Mouse (Mus musculus): Measurements from ENCODE around the gene Ttc7.

GRCm38 (mm10) chr17:87309073-87309788 is 26.5 kb downstream of the Ttc7 start:
- TF ChIP-seq CTCF (IDR thresholded peaks at IDR 0.05; ENCODE audit: borderline replicate concordance, extremely low read depth, insufficient read depth, insufficient read length) = no peak
- no peak for TF ChIP-seq POLR2A (IDR thresholded peaks at IDR 0.05; ENCODE audit: borderline replicate concordance, extremely low read depth, insufficient read depth, insufficient read length, poor library complexity, severe bottlenecking)

All from brain, embryonic 14.5 days (tissue).